Mouse (Mus musculus): ENCODE measurements around the gene A730015C16Rik. TPM values are rescaled to one million over a fixed set of nuclear protein-coding genes. Genes with fewer than 3 reads are reported as not detected.

The A730015C16Rik gene
- polyA plus RNA-seq, 1 experiment from 2014 or later, result 0.42 TPM

DNA sequence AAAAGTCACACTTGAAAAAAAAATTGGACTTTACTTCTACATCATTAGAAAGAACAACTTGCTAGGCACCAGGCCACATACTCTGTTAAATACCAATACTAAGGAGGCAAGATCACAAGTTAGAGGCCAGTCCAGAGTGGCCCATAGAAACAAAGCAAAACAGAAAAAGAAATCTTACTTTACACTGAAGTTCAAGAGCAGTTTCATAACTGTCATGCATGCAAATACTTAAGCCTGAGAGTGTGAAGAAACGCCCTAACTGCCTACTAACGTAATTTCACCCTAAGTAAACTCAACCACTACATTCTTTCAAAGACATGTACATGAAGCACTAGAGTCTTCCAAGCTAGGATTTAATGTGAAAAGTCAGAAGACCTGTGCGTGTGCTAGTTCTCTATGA lies 22.7 kb downstream of the A730015C16Rik start:
- Histone ChIP-seq H3K36me3 (peaks cover 88% of the 10 kb centered on the region), H3K27ac (no peak overlapping the region), H3K4me3 (no peak overlapping the region), H3K9me3 (replicated peaks) (no peaks in the 10 kb centered on the region), H3K9ac (no peak overlapping the region), H3K4me2 (no peak overlapping the region), H3K27me3 (replicated peaks) (no peaks in the 10 kb centered on the region), H3K4me1 (0 out of 2 replicates have a peak, but pooled peaks cover under 1% of the 10 kb centered on the region)
- no peak for ATAC-seq
- 91% methylated on average over 3 of the region's 3 CpGs for WGBS (ENCODE audit: insufficient replicate concordance)

DNA sequence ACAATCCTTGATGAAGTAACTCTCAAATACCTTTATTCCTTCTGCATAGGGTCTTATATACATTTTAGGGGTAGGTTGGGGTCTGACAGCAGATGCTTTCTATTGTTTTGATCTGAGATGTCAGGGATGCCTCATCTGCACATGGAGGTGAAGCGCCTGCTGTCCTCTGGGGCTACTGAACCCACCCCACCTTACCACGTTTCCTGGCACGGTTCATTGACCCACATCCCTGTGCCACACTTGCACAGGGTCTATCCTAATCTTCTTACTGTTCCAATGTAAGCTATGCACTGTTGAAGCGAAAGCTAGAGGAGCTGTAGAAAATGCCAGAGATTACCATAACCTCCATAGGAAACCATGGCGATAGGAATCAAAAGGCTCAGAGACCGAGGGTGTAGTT lies 36.9 kb downstream of the A730015C16Rik start:
- H3K36me3 ChIP-seq, result peaks cover 6% of the 10 kb centered on the region
- H3K4me2 ChIP-seq, result no peak overlapping the region
- no peak for ATAC-seq
- H3K27me3 ChIP-seq (replicated peaks), result no peaks in the 10 kb centered on the region
- no peak overlapping the region for H3K4me3 ChIP-seq
- WGBS (ENCODE audit: insufficient replicate concordance), result 64% methylated on average over 6 of the region's 6 CpGs
- H3K4me1 ChIP-seq, result no peaks in the 10 kb centered on the region
- H3K27ac ChIP-seq, result no peak overlapping the region
- no peak overlapping the region for H3K9ac ChIP-seq
- no peaks in the 10 kb centered on the region for H3K9me3 ChIP-seq (replicated peaks)

DNA sequence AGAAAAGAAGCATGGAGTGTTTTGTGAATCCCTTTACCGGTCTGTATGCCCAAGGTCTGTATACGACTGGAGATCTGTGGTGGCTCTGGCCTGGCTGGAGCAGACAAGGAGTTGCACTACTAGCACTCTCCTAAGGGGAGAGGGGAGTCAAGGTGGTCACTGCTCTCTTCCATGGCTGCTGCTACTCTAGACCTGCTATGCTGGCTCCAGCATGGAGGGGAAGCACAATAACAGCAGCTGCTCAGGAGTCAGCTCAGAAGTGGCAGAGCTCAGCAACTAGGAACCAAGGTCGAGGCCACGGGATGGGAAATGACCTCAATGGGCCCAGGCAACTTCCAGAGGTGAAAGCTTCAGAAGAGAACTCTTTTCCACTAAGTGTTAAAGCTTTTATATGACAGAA lies 37.3 kb downstream of the A730015C16Rik start:
- no peak for ATAC-seq
- 62% methylated on average over 4 of the region's 4 CpGs for WGBS (ENCODE audit: insufficient replicate concordance)

DNA sequence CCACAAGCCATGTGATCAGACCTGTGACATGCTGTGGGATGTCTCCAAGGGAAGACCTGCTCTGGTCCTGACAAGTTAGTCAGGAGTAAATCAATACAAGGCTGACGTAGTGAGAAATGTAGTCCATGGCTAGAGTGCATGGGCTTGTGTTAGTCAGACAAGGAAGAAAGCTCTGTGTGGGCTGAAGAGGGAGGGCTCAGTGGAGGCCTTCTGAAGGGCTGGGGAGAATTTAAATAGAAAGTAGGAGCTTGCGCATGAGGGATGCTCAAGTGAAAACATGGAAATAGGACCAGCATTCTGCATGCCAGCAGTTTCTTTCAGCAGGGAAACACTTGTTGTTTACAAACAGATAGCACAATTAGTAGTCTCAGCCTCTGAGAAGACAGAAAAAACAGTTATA lies 44.9 kb downstream of the A730015C16Rik start:
- Histone ChIP-seq H3K4me1 (no peaks in the 10 kb centered on the region), H3K4me2 (no peak overlapping the region), H3K27me3 (replicated peaks) (no peaks in the 10 kb centered on the region), H3K9me3 (replicated peaks) (no peaks in the 10 kb centered on the region), H3K4me3 (no peak overlapping the region), H3K9ac (no peak overlapping the region), H3K36me3 (no peaks in the 10 kb centered on the region), H3K27ac (no peak overlapping the region)
- no peak for ATAC-seq
- 66% methylated on average over 2 of the region's 2 CpGs for WGBS (ENCODE audit: insufficient replicate concordance)

More for the DNA sequence above, 37.3 kb downstream of the A730015C16Rik start:
- H3K9me3 ChIP-seq (replicated peaks), result no peaks in the 10 kb centered on the region
- no peaks in the 10 kb centered on the region for H3K4me1 ChIP-seq
- H3K36me3 ChIP-seq, result peaks cover 6% of the 10 kb centered on the region
- H3K4me3 ChIP-seq, result no peak overlapping the region
- no peaks in the 10 kb centered on the region for H3K27me3 ChIP-seq (replicated peaks)
- no peak overlapping the region for H3K27ac ChIP-seq
- no peak overlapping the region for H3K9ac ChIP-seq
- no peak overlapping the region for H3K4me2 ChIP-seq

DNA sequence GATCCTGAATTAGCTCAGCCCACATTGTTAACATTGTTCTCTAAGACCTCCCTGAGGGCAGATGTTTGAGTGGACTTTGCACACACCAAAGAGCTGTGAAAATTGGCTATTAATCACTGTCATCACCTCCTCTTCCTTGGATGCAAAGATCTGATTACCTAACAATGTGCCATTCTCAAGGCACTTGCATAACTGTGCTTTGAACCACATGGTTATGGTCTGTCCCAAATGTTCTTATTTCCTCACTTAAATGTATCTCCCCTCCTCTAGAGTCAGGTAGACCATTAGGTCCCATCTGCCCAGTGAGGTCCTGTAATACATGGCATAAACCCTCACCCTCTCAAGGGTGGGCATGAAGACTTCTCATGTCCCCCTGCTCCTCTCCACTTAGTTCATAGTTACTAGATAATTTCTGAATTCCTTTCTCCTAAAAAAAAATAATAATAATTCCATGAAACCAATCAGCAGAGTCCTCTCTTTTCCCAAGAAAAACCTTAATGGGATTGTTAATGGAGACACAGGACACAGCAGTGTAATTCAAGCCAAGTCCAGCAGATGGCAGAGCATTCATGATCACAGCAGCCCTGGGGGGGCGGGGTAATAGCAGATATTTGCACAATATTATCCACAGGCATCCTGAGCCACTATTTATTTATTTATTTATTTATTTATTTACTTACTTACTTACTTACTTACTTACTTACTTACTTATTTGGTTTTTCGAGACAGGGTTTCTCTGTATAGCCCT lies 50.2 kb downstream of the A730015C16Rik start:
- no peak overlapping the region for H3K27ac ChIP-seq
- no peak overlapping the region for H3K4me2 ChIP-seq
- ATAC-seq, result no peak
- H3K4me1 ChIP-seq, result no peaks in the 10 kb centered on the region
- no peak overlapping the region for H3K4me3 ChIP-seq
- no peaks in the 10 kb centered on the region for H3K9me3 ChIP-seq (replicated peaks)
- no peaks in the 10 kb centered on the region for H3K27me3 ChIP-seq (replicated peaks)
- H3K36me3 ChIP-seq, result no peaks in the 10 kb centered on the region
- H3K9ac ChIP-seq, result no peak overlapping the region
- WGBS (ENCODE audit: insufficient replicate concordance), result 35% methylated on average over 2 of the region's 2 CpGs

Other genes with a start within 250 kb of the A730015C16Rik start
- gene Cc2d1b, start 228.7 kb downstream of the A730015C16Rik start, polyA plus RNA-seq (2016; fragmentation: Nextera tagmentation; extraction: Ambion mirVana), result 18.9 and 20.2 TPM in 2 replicates
- 0.13 and 0.33 TPM in 2 replicates for gene 3110021N24Rik, start 129.0 kb downstream of the A730015C16Rik start, polyA plus RNA-seq (2016; fragmentation: Nextera tagmentation; extraction: Ambion mirVana)
- 0.89 and 0.91 TPM in 2 replicates for gene Zfyve9, start 67.8 kb downstream of the A730015C16Rik start, polyA plus RNA-seq (2016; fragmentation: Nextera tagmentation; extraction: Ambion mirVana)
- gene Btf3l4, start 15.0 kb downstream of the A730015C16Rik start, polyA plus RNA-seq (2016; fragmentation: Nextera tagmentation; extraction: Ambion mirVana), result 67.0 and 73.8 TPM in 2 replicates
- gene Txndc12, start 14.0 kb downstream of the A730015C16Rik start, polyA plus RNA-seq (2016; fragmentation: Nextera tagmentation; extraction: Ambion mirVana), result 33.6 and 35.9 TPM in 2 replicates
- 71.6 and 74.7 TPM in 2 replicates for gene Kti12, start 834 bp downstream of the A730015C16Rik start, polyA plus RNA-seq (2016; fragmentation: Nextera tagmentation; extraction: Ambion mirVana)
- 3.5 and 4.0 TPM in 2 replicates for gene Rab3b, start 30.4 kb upstream of the A730015C16Rik start, polyA plus RNA-seq (2016; fragmentation: Nextera tagmentation; extraction: Ambion mirVana)
- 55.3 and 56.0 TPM in 2 replicates for gene Nrd1, start 152.0 kb upstream of the A730015C16Rik start, polyA plus RNA-seq (2016; fragmentation: Nextera tagmentation; extraction: Ambion mirVana)